Mouse (Mus musculus) gastrocnemius, postnatal 4 days (tissue): ENCODE results near the gene S100a5. TPM values are rescaled to one million over a fixed set of nuclear protein-coding genes. Genes with fewer than 3 reads are reported as not detected.

Experiments
- total RNA-seq, 2 experiments: library from RNA; stranded (reverse); gene quantifications; 2 replicates each; pipeline ENCODE4 v1.2.3; 2021

Gene S100a5
- total RNA-seq, 2 experiments from 2014 or later, result not detected

Other genes with a start within 250 kb of the S100a5 start
- 1 to 10 TPM; 7.2 to 7.4 TPM for gene Slc27a3, start 218.6 kb upstream of the S100a5 start, total RNA-seq
- 10 to 100 TPM; 31.8 to 32.0 TPM for gene Ints3, start 174.9 kb upstream of the S100a5 start, total RNA-seq
- gene Npr1, start 142.7 kb upstream of the S100a5 start, total RNA-seq, result 10 to 100 TPM; 25.9 to 26.4 TPM
- gene Ilf2, start 132.4 kb upstream of the S100a5 start, total RNA-seq, result 10 to 100 TPM; 72.3 to 75.4 TPM
- gene Snapin, start 117.5 kb upstream of the S100a5 start, total RNA-seq, result 10 to 100 TPM; 71.3 to 74.7 TPM
- gene Chtop, start 99.0 kb upstream of the S100a5 start, total RNA-seq, result 100 to 1,000 TPM; 110 to 118 TPM
- 10 to 100 TPM; 27.3 to 31.2 TPM for gene S100a1, start 94.1 kb upstream of the S100a5 start, total RNA-seq
- gene S100a13, start 94.1 kb upstream of the S100a5 start, total RNA-seq, result 10 to 100 TPM; 22.6 to 23.3 TPM
- 1 to 10 TPM in 1 of 2 experiments, under 1 TPM in 1; 0.64 to 1.1 TPM for gene S100a14, start 81.7 kb upstream of the S100a5 start, total RNA-seq
- 100 to 1,000 TPM; 117 to 124 TPM for gene S100a16, start 71.3 kb upstream of the S100a5 start, total RNA-seq
- 1 to 10 TPM; 1.4 to 2.3 TPM for gene S100a3, start 47.9 kb upstream of the S100a5 start, total RNA-seq
- not detected for gene S100a2, start 18.3 kb upstream of the S100a5 start, total RNA-seq
- not detected for gene Gm42674, start 6.6 kb upstream of the S100a5 start, total RNA-seq
- 10 to 100 TPM; 15.7 to 17.2 TPM for gene S100a4, start 4.8 kb upstream of the S100a5 start, total RNA-seq
- gene S100a6, start 4.4 kb downstream of the S100a5 start, total RNA-seq, result 100 to 1,000 TPM; 140 to 154 TPM
- gene S100a7a, start 45.5 kb downstream of the S100a5 start, total RNA-seq, result under 1 TPM in 1 of 2 experiments, not detected in 1; 0.29 TPM
- gene S100a8, start 60.5 kb downstream of the S100a5 start, total RNA-seq, result 10 to 100 TPM in 1 of 2 experiments, 1 to 10 TPM in 1; 4.5 to 11.8 TPM
- 10 to 100 TPM in 1 of 2 experiments, 1 to 10 TPM in 1; 3.2 to 14.2 TPM for gene S100a9, start 87.2 kb downstream of the S100a5 start, total RNA-seq
- gene Pglyrp4, start 118.4 kb downstream of the S100a5 start, total RNA-seq, result not detected
- gene Gm5849, start 169.4 kb downstream of the S100a5 start, total RNA-seq, result not detected